Mouse (Mus musculus) frontal cortex, postnatal 36 days (tissue): Measurements from ENCODE around the gene Cfap157.
A peak's percentile ranks its signal among the peaks of the same experiment; 100 is the strongest.

Source experiments
- DNase-seq, 2 experiments: peaks; one replicate each; pipeline ENCODE4 v3.0.0; 2022; ENCODE audit warnings: low spot score in 2 of 2

Gene Cfap157

DNA sequence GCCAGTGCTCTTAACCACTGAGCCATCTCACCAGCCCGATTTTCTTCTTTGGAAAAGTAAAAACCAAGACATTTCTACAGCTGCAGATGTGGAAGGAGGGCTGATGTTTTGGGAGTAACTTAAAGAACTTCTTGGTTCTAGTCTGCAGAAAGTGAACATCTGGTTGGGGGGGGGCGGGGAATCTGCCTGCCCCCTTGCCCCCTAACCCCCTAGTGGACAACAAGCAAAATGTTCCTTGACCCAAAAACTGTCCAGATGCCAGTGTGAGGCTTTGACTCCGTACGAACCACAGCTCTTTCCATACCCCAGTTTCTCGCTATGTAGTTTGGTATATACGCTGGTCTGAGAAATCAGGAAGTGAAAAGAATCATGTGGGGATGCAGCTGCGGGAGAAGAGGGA, 34.0 kb downstream of the Cfap157 start:
- no peak for DNase-seq

DNA sequence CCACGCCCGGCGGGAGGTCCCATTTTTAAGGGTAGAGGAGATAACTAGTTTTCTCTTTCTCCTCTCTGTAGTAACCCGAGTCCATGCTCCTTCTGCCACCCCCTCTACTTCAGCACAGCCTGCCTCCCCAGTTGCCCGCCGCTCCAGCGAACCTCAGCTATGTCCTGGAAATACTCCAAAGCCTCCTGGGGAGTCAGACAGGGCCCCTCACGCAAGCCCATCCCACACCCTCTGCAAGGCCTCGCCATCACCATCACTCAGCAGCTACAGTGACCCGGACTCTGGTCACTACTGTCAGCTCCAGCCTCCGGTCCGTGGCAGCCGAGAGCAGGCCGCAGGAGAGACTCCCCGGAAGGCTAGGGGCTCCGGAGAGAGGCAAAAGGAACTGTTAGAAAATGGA, 35.1 kb downstream of the Cfap157 start:
- DNase-seq = no peak

DNA sequence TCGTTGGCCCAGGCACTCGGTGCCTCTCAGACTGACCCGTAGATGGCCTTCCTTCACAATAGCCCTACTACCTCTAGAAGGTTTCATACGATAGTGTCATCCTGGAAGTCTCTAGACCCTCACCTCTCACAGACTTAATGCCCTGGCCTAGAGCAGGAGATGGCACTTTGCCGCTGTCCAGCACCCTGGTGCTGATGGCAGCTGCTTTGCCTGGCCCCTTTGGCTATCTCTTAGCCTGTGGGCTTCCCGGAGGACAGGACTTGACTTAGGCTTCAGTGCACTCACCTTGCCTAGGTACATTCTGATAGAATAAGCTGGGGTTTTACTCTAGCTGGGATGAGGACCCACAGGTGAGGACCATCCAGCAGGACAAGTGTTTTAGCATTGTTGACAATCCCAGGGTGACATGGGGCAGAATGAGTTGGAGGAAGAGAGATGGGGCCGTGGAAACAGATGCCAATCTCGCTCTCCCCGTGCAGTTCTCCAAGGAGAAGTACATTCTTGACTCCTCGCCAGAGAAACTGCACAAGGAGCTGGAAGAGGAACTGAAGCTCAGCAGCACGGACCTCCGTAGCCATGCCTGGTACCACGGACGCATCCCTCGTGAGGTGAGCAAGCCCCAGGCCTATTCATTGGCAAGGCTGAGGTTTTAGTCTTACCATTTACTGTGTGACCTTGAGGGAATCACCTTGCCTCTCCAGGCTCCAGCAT, 39.8 kb downstream of the Cfap157 start:
- no peak for DNase-seq

DNA sequence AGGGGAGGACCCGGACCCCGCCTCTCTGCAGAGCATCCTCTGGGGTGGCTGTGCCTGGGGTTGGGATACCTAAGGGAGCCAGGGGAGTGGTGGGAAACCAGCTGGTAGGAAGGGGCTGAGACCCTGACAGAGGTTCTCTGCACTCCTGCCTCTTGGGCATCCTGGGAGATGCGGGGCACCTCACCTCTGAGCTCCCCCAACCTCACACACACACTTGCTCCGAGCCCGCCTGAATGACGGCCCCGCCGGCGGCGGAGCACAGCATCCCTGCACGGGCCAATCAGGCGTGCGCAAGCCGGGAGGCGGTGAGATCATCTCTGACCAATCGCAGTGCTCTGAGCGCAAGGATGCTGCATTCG, 42.1 kb downstream of the Cfap157 start:
- DNase-seq = peak; percentile 86 to 92

DNA sequence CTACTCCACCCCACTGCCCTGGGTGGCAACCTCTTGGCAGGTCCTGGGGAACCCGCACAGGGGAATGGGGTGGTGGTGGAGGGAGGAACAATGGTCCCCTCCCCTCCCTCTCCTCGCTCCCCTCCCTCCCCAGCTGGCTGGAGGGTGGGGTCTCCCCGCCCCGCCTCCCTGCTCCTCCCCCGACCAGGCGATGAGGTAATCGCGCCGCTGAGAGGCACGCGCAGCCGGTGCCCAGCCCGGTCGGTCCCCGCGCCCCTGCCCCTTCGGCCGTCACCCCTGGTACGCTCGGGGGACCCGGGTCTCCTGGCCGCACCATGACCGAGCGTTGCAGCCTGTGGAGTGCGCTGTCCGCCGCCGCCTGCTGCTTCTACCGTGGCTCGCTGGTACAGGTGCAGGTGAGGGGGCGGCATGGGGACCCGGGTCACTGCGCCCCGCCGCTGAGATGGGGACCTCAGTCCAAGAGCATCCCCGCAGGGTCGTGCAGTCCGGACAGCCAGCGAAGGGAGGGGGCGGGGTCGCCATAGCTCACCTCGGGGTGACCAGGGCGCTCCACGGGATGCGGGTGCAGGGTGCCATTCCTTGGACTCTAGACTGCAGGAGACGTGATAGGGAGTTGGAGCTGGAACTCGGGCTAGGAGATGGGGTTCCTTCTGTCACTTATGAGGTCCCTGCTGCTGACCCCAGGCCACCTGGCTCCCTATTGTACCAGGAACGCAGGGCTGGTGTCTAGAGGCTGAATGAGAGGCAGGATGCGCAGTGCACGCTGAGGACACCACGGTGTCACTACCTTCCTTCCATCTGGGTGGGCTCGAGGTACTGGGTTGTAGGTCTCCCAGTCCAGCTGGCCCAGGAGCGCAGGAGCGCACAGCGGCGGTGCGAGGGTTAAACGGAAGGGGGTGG, 42.7 kb downstream of the Cfap157 start:
- DNase-seq = peak; percentile 50 to 69

DNA sequence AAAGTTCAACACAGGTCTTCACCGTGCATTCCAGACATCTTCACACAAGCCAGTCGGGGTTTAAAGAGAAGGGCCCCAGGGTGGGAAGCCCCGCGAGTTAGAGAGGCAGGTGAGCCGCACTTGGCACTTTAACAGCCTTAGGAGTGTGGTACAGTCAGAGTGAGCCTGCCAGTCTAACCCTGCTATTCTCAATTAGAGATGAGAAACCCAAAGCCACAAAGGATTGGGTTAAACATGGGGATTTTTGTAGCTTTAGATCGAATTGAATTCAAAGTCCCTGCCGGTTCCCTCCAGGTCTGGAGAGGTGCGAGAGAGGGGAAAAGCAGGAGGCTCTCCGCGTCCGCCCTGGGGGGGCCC, 43.3 kb downstream of the Cfap157 start, which contains the start of gene 6330409D20Rik:
6330409D20Rik (minus strand) TSS at position 101 of the 357 bp plus-strand sequence.
- no peak for DNase-seq

DNA sequence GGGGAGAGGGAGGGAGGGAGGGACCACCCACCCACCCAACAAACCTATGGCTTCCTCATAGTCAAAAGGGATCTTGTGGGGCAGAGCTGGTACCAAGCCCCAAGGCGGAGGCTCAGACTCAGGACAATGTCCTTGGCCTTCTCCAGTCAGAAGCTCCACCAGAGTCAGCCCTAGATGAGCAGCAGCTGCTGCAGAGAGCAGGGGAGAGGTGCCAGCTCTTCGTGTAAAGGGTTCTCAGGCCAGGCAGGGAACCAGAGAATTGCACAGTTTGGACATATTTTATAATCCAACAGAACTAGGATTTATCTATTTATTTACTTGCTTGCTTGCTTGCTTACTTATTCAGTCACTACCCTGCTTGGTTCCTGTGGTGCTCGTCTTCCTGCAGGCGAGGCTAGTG, 44.9 kb downstream of the Cfap157 start:
- DNase-seq = no peak

DNA sequence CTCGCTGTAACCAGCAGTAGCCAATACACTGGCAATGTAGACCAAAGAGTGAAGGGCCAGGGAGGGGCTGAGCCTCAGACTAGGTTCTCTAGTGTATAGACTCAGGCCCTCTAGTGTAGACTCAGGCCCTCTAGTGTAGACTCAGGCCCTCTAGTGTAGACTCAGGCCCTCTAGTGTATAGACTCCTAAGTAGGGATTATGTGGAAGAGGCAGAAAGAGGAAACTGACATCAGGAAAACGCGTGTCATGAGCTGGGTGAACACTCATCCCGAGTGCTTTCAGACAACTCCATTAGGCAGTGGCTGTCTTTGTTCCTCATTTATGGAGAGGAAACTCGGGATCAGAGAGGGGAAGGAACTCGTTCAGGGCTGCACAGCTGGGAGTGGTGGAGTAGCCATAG, 47.2 kb downstream of the Cfap157 start:
- DNase-seq = no peak

DNA sequence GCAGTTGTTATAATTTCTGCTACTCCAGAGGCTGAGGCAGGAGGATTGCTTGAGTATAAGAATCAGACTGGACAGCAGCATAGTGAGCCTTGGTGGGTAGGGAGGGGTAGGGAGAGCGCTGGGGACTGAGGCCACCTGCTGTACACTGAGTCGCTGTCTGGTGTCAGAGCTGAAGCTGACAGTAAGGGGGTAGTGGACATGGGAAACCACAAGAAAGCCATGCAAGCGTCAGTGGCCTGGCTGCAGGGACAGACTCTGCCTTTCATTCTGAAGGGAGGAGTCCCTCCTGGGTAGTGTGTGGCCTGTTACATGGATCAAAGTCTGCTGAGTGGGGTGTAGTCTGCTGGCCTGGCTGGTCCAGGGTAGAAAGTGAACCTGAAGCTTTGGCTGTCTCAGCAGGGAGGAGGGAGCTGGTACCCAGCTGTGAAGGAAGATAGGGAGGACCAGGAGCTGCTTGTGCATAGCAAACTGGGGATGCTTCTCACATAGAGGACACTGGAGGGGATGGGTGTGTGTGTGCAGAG, 47.9 kb downstream of the Cfap157 start:
- DNase-seq = no peak

DNA sequence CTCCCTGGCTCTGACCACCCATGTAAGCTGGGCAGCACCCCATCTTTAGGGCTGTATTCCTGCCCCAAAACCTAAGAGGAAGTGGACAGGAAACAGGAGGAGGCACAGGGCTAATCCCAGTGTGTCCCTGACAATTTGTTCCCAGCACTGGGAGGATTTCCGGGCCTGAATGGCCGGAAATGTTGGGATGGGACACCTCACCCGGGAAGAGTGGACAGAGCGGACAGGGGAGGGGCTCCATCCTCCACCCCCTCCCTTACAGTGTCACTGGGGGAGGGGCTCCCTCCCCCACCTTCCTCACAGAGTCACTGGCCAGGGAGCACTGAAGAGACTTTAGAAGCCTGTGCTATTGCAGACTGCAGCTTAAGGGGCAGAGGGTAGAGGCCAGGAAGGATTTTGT, 49.3 kb downstream of the Cfap157 start:
- no peak for DNase-seq

DNA sequence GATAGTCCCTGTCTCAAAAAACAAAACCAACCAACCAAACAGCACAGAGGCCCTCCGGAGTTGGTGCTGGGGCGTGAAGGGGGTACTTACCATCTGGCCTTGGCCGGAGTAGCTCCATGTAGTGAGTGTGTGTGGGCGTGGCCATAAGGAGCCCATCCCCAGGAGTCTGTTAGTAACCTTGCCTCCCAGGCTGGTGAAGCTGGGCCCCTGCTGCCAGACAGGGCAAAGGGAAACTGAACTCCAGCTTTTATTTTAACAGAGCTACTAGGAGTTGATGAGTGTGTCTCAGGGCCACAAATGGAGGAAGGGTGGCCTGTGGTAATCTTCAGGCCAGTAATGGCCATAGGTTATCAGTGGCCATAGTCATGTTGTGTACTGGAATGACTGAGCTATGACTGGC, 49.7 kb downstream of the Cfap157 start:
- DNase-seq = no peak

DNA sequence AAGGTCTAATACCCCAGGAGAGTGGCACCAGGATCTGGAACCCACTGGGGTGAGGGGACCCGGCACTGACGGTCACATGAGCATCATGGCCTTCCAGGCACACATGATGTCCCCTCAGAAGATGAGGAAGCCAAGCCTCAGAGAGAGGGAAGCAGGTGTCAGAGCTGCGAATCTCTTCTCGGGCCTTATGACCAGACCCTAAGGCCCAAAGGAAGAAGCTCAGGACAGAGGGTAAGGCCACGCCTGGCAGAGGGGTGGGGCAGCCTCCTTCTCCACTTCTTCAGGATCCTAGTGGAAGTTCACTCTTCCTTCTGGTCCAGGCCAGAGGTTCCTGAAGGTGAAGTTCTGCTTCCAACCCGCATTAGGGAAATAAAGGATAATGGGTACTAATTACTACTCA, 51.5 kb downstream of the Cfap157 start:
- no peak for DNase-seq

DNA sequence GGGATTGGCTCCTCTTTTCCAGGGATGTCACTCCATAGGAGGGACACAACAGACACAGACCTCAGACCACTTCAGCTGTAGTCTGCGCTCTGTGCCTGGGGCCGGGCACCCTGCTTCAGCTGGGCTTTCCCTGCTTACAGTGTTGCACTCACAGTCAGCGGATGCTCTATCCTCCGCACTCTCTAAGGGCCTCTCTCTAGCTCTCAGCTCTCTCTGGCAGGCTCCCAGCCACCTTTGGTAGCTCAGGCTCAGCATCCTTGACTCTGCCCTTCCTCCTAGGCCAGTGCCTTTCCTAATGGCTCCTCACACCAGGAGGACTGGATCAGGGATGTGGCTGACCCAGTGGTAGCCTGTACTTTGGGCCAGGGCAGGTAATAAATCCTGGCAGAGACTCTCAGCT, 52.3 kb downstream of the Cfap157 start:
- DNase-seq = no peak

DNA sequence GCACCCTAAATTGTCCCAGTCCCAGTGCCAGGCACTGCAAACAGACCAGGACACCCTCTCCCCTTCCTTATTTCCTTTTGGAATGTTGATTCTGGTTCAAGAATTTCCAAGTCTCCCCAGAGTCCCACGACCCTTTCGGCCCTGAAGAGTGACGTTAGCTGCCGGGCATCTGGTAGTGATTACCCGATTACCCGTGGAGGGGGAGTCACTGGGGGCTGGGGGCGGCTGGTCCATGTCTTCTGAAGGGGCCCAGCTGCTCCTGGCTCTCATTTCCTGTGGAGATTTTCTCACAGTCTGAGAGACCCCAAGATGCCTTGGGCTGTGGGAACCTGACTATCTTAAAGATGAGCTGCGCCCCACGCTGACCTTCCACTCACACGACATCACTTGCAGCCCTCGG, 53.4 kb downstream of the Cfap157 start:
- no peak for DNase-seq

DNA sequence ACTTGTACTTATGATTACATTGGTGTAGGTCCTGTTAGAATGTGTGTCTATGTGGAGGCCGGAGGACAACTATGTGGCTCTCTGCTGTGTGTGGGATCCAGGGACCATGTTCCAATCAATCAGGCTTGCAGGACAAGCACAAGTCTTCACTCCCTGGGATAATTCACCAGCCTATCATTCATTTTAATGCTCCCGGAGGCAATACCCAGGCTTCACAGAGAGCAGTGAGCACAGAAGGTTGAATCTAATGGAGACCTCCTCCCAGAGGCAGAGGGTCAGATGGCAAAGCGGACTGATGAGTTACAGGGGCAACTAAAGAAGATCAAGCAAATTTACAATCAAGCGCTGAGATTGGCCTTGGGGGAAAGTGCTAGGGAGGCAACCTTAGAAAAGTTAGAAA, 54.7 kb downstream of the Cfap157 start:
- DNase-seq = no peak

DNA sequence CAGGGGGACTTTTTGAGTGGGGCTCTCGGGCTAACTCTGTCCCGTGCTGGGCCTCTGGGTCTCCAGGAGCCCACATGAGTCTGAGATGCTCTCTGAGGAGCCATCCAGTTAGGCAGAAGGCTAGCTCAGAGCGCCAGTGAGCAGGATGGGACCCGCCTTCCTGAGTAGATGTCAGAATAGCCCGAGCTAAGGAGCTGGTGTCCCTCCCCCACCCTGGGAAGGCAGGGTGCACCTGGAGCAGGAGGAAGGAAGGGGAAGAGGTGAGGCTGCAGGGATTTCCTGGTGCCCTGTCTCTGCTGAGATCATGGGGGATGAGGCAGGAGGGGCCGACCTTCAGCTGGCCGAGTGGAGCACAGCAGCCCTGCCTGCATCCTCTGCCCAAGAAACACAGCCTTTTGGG, 55.8 kb downstream of the Cfap157 start:
- DNase-seq = no peak

DNA sequence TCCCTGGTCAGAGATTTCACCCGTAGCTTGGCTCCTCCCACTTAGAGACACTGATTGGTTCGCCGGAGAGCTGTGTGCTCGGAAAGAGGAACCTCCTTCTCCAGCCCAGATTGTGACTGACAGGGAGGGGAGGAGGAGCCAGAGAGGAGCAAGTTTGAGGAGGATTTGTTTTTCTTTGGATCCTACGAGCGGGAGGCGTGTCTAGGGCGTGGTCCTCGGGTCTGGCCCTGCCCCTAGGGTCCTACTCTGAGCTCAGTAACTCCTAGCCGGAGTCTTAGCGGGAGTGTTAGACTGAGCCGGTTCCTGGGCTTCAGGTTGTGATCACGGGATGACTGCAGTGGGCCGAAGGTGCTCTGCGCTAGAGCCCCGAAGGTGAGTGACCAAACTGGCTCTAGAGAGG, 56.8 kb downstream of the Cfap157 start:
- DNase-seq = peak; percentile 77 to 82
